8 mouse cellular contexts compared by ENCODE assay signal in genomic region chr5:120620375-120621077, GRCm38 (mm10). TPM values are rescaled to one million over a fixed set of nuclear protein-coding genes. Genes with fewer than 3 reads are reported as not detected.
DNase-seq lines count a peak whose midpoint lies in the region; ATAC-seq lines count a peak whose summit lies in the region.

No protein-coding gene starts in this region.

- H3K9ac ChIP-seq in liver, embryonic 12.5 days, result no peak overlapping the region

- no peak overlapping the region for H3K27ac ChIP-seq in liver, embryonic 12.5 days

- no peak overlapping the region for H3K4me3 ChIP-seq in liver, embryonic 12.5 days

- H3K4me2 ChIP-seq in liver, embryonic 12.5 days, result no peak overlapping the region

- no peaks in the 10 kb centered on the region for H3K4me1 ChIP-seq in liver, embryonic 12.5 days

- peak; percentile 33; the same call in 1 of the 2 replicates for ATAC-seq in liver, embryonic 12.5 days

- 0 out of 2 replicates have a peak, but pooled peaks cover 5% of the 10 kb centered on the region for H3K9me3 ChIP-seq in liver, embryonic 12.5 days (replicated peaks)

- no peaks in the 10 kb centered on the region for H3K27me3 ChIP-seq in liver, embryonic 12.5 days (replicated peaks)

- peak; percentile 87 to 90 for DNase-seq in left cerebral cortex, adult 18-20 months (ENCODE audit: low spot score in 2 of 2)
- no peak for DNase-seq in left cerebral cortex, adult 11 months (ENCODE audit: low spot score)
- peak; percentile 91 to 92 for DNase-seq in cerebellum, postnatal 25 days
- peak; percentile 40 to 49 for DNase-seq in gastrocnemius, adult 8-10 months (ENCODE audit: low spot score in 2 of 2)
- DNase-seq in kidney, adult 9 months, result peak; percentile 85
- peak; percentile 96 for DNase-seq in naive thymus-derived CD4-positive, alpha-beta T cell, adult 2 months (ENCODE audit: low read depth)
- peak; percentile 84 to 85 for DNase-seq in spleen, postnatal 36 days (ENCODE audit: low spot score in 2 of 2)

- 66% methylated on average over 18 of the region's 18 CpGs for WGBS in liver, embryonic 12.5 days (ENCODE audit: insufficient replicate concordance)

- peaks cover 100% of the 10 kb centered on the region for H3K36me3 ChIP-seq in liver, embryonic 12.5 days

RNA-seq across cellular contexts. Expression of gene Ddx54, which starts 8.0 kb away (rescaled TPM):
- 10 to 100 TPM; 34.0 to 41.6 TPM for total RNA-seq in left cerebral cortex, adult 18-20 months (2021)
- 10 to 100 TPM; 16.7 to 19.7 (median 17.3) TPM for total RNA-seq in gastrocnemius, adult 8-10 months (2022)
- polyA plus RNA-seq in liver, embryonic 12.5 days (2016; fragmentation: Nextera tagmentation; extraction: Ambion mirVana), result 35.0 and 36.3 TPM in 2 replicates

RNA-seq across cellular contexts. Expression of gene Rita1, which starts 8.1 kb away (rescaled TPM):
- 10 to 100 TPM; 28.7 to 31.0 TPM for total RNA-seq in left cerebral cortex, adult 18-20 months (2021)
- total RNA-seq in gastrocnemius, adult 8-10 months (2022), result 1 to 10 TPM; 4.9 to 8.3 (median 6.4) TPM
- 7.3 and 8.4 TPM in 2 replicates for polyA plus RNA-seq in liver, embryonic 12.5 days (2016; fragmentation: Nextera tagmentation; extraction: Ambion mirVana)

RNA-seq across cellular contexts. Expression of gene Cfap73, which starts 13.5 kb away (rescaled TPM):
- not detected for total RNA-seq in left cerebral cortex, adult 18-20 months (2021)
- total RNA-seq in gastrocnemius, adult 8-10 months (2022), result not detected
- polyA plus RNA-seq in liver, embryonic 12.5 days (2016; fragmentation: Nextera tagmentation; extraction: Ambion mirVana), result not detected in 2 replicates

RNA-seq across cellular contexts. Expression of gene Rasal1, which starts 28.1 kb away (rescaled TPM):
- 10 to 100 TPM; 70.5 to 83.0 TPM for total RNA-seq in left cerebral cortex, adult 18-20 months (2021)
- not detected for total RNA-seq in gastrocnemius, adult 8-10 months (2022)
- 0.19 and 0.20 TPM in 2 replicates for polyA plus RNA-seq in liver, embryonic 12.5 days (2016; fragmentation: Nextera tagmentation; extraction: Ambion mirVana)

RNA-seq across cellular contexts. Expression of gene Iqcd, which starts 31.7 kb away (rescaled TPM):
- total RNA-seq in left cerebral cortex, adult 18-20 months (2021), result 1 to 10 TPM in 1 of 2 experiments, under 1 TPM in 1; 0.70 to 1.3 TPM
- total RNA-seq in gastrocnemius, adult 8-10 months (2022), result not detected
- polyA plus RNA-seq in liver, embryonic 12.5 days (2016; fragmentation: Nextera tagmentation; extraction: Ambion mirVana), result 2.0 and 2.1 TPM in 2 replicates
